10 mouse cellular contexts compared by ENCODE assay signal in genomic region chr13:28633541-28634041, GRCm38 (mm10).
DNase-seq lines count a peak whose midpoint lies in the region; ATAC-seq and TF ChIP-seq lines count a peak whose summit lies in the region.
"Had no signal": no experiment of that assay in that cellular context is flagged by ENCODE, and none has a peak within 500 bp of the region (broad histone marks: within the 10 kb centered on the region; RNA-seq: fewer than 3 reads in every experiment).

No protein-coding gene starts in this region.

- 35% methylated on average over 5 of the region's 5 CpGs for WGBS in hindbrain, embryonic 11.5 days
- 35% methylated on average over 5 of the region's 5 CpGs for WGBS in hindbrain, embryonic 14.5 days
- WGBS in limb, embryonic 10.5 days, result 37% methylated on average over 5 of the region's 5 CpGs

- DNase-seq in hindbrain, embryonic 11.5 days (ENCODE audit: low spot score), result peak; percentile 19
- no peak for DNase-seq in hindbrain, embryonic 14.5 days (ENCODE audit: low spot score)
- peak; percentile 70 for DNase-seq in Muller cell, postnatal 12 days (ENCODE audit: inconsistent ontology term)
- peak; percentile 52 for DNase-seq in limb, embryonic 10.5 days (ENCODE audit: low spot score)
- DNase-seq in left cerebral cortex, adult 9 months (ENCODE audit: low spot score in 2 of 2), result no peak
- no peak for DNase-seq in cerebellum, adult 18-20 months
- no peak for DNase-seq in adrenal gland, postnatal 25 days
- DNase-seq: adrenal gland, adult 2 months; liver, embryonic 13.5 days had no signal

- H3K27ac ChIP-seq in hindbrain, embryonic 11.5 days (ENCODE audit: low read depth, low read length), result no peak overlapping the region
- H3K27ac ChIP-seq in hindbrain, embryonic 14.5 days, result no peak overlapping the region
- H3K27ac ChIP-seq in embryonic fibroblast, embryonic 13.5 days (ENCODE audit: insufficient read depth, low read length), result peak overlapping the region; percentile 10
- H3K27ac ChIP-seq in limb, embryonic 10.5 days, result peak overlapping the region; percentile 74
- H3K27ac ChIP-seq: liver, embryonic 13.5 days had no signal

- no peak overlapping the region for H3K4me2 ChIP-seq in hindbrain, embryonic 11.5 days (replicated peaks; ENCODE audit: low read depth, low read length)
- no peak overlapping the region for H3K4me2 ChIP-seq in hindbrain, embryonic 14.5 days (replicated peaks)
- H3K4me2 ChIP-seq: liver, embryonic 13.5 days had no signal

- 0 out of 2 replicates have a peak, but pooled peaks cover 2% of the 10 kb centered on the region for H3K4me1 ChIP-seq in hindbrain, embryonic 11.5 days (replicated peaks; ENCODE audit: control insufficient read depth, insufficient read depth, low read length)
- H3K4me1 ChIP-seq in hindbrain, embryonic 14.5 days (replicated peaks; ENCODE audit: control insufficient read depth, insufficient read depth, low read length), result peaks cover 20% of the 10 kb centered on the region
- H3K4me1 ChIP-seq in embryonic fibroblast, embryonic 13.5 days (ENCODE audit: control insufficient read depth, insufficient read depth, low read length), result peaks cover 7% of the 10 kb centered on the region
- H3K4me1 ChIP-seq in limb, embryonic 10.5 days, result peaks cover 61% of the 10 kb centered on the region

- H3K9me3 ChIP-seq in hindbrain, embryonic 11.5 days (ENCODE audit: control insufficient read depth, low read length), result no peaks in the 10 kb centered on the region
- H3K9me3 ChIP-seq in hindbrain, embryonic 14.5 days (ENCODE audit: control insufficient read depth, low read length), result no peaks in the 10 kb centered on the region
- no peaks in the 10 kb centered on the region for H3K9me3 ChIP-seq in limb, embryonic 10.5 days (replicated peaks)
- H3K9me3 ChIP-seq: liver, embryonic 13.5 days had no signal

- no peak overlapping the region for H3K4me3 ChIP-seq in hindbrain, embryonic 11.5 days (ENCODE audit: low read depth, low read length)
- no peak overlapping the region for H3K4me3 ChIP-seq in hindbrain, embryonic 14.5 days (replicated peaks; ENCODE audit: low read length)
- H3K4me3 ChIP-seq in embryonic fibroblast, embryonic 13.5 days (ENCODE audit: insufficient read depth, low read length), result no peak overlapping the region
- no peak overlapping the region for H3K4me3 ChIP-seq in limb, embryonic 10.5 days
- H3K4me3 ChIP-seq: liver, embryonic 13.5 days had no signal

- TF ChIP-seq POLR2A in embryonic fibroblast, embryonic 13.5 days (IDR thresholded peaks at IDR 0.05; ENCODE audit: low read depth, low read length), result no peak

- H3K27me3 ChIP-seq in hindbrain, embryonic 11.5 days (ENCODE audit: control insufficient read depth, insufficient read depth, low read length), result no peaks in the 10 kb centered on the region
- no peaks in the 10 kb centered on the region for H3K27me3 ChIP-seq in hindbrain, embryonic 14.5 days (ENCODE audit: control insufficient read depth, insufficient read depth, low read length)
- H3K27me3 ChIP-seq in limb, embryonic 10.5 days (ENCODE audit: low read depth, poor library complexity, severe bottlenecking), result no peaks in the 10 kb centered on the region
- H3K27me3 ChIP-seq: liver, embryonic 13.5 days had no signal

- no peak for TF ChIP-seq CTCF in embryonic fibroblast, embryonic 13.5 days (IDR thresholded peaks at IDR 0.05; ENCODE audit: borderline replicate concordance, insufficient read depth, low read length)

- no peak overlapping the region for H3K9ac ChIP-seq in hindbrain, embryonic 11.5 days (ENCODE audit: low read depth, low read length)
- H3K9ac ChIP-seq in hindbrain, embryonic 14.5 days, result no peak overlapping the region
- H3K9ac ChIP-seq: liver, embryonic 13.5 days had no signal

- H3K36me3 ChIP-seq in hindbrain, embryonic 11.5 days (ENCODE audit: control insufficient read depth, insufficient read depth, low read length), result no peaks in the 10 kb centered on the region
- no peaks in the 10 kb centered on the region for H3K36me3 ChIP-seq in hindbrain, embryonic 14.5 days (replicated peaks; ENCODE audit: control insufficient read depth, insufficient read depth)
- peaks cover 6% of the 10 kb centered on the region; the same call in 1 of the 2 replicates for H3K36me3 ChIP-seq in limb, embryonic 10.5 days
- H3K36me3 ChIP-seq: liver, embryonic 13.5 days had no signal

- ATAC-seq in hindbrain, embryonic 11.5 days (ENCODE audit: low FRiP score), result 0 out of 2 replicates have a peak, but pooled peaks have one; percentile 23
- ATAC-seq in hindbrain, embryonic 14.5 days (ENCODE audit: low FRiP score), result no peak

Comparison
In these comparisons a context has a peak if more than half of its experiments do, and no peak if none do; other contexts are left out.
1. DNase-seq: peak in hindbrain, embryonic 11.5 days (single experiment), Muller cell, postnatal 12 days (single experiment) and limb, embryonic 10.5 days (single experiment); none in hindbrain, embryonic 14.5 days (single experiment), left cerebral cortex, adult 9 months (0 of 2), cerebellum, adult 18-20 months (0 of 2) and adrenal gland, postnatal 25 days (single experiment).
2. H3K27ac ChIP-seq: peak in embryonic fibroblast, embryonic 13.5 days (single experiment) and limb, embryonic 10.5 days (single experiment); none in hindbrain, embryonic 11.5 days (single experiment) and hindbrain, embryonic 14.5 days (single experiment).